Mouse (Mus musculus): Measurements from ENCODE around the gene Atn1. TPM values are rescaled to one million over a fixed set of nuclear protein-coding genes. Genes with fewer than 3 reads are reported as not detected.

Atn1 gene
- polyA plus RNA-seq, 1 experiment, result 37.4 TPM

DNA sequence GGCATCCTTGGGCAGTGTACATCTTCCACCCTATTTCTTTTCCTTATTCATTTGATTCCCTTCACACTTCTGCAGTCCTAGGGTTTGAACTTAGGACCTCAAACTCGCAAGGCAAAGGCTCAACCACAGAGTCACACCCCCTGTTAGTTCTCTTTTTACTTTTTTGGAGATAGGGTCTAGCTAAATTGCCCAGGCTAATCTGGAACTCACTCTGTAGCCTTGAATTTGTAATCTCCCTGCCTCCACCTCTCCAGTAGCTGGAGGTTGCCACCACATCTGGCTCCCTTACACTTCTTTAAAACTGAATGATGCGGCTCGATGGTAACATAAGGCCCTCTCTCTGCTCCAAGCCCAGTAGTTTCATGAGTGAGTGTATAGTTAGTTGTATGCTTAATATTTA, 21.9 kb downstream of the Atn1 start:
- Histone ChIP-seq H3K4me1 (ENCODE audit: control insufficient read depth, insufficient read depth, insufficient read length) (peaks cover 35% of the 10 kb centered on the region; the same call in 1 of the 2 replicates), H3K27me3 (ENCODE audit: control insufficient read depth, insufficient read depth, low read length) (no peaks in the 10 kb centered on the region), H3K4me3 (ENCODE audit: extremely low read depth, insufficient read depth, insufficient read length) (no peak overlapping the region), H3K27ac (ENCODE audit: insufficient read depth, low read length) (0 out of 2 replicates have a peak overlapping the region, but pooled peaks have one; percentile 5), H3K36me3 (ENCODE audit: control insufficient read depth, insufficient read depth, low read length) (peaks cover 15% of the 10 kb centered on the region)
- TF ChIP-seq CTCF (IDR thresholded peaks at IDR 0.05; ENCODE audit: extremely low read depth, insufficient read depth, insufficient read length, insufficient replicate concordance) (no peak), POLR2A (IDR thresholded peaks at IDR 0.05; ENCODE audit: low read depth, low read length) (no peak)
- no peak for DNase-seq (ENCODE audit: low read depth in 1 of 2, low spot score in 2 of 2)
- 69% methylated on average over 3 of the region's 3 CpGs for WGBS

GRCm38 (mm10) chr6:124732476-124733370, 23.6 kb downstream of the Atn1 start:
- TF ChIP-seq POLR2A (IDR thresholded peaks at IDR 0.05; ENCODE audit: low read depth, low read length) (peak; percentile 92), CTCF (IDR thresholded peaks at IDR 0.05; ENCODE audit: extremely low read depth, insufficient read depth, insufficient read length, insufficient replicate concordance) (peak; percentile 9; the same call in 1 of the 2 replicates)
- Histone ChIP-seq H3K4me1 (ENCODE audit: control insufficient read depth, insufficient read depth, insufficient read length) (peaks cover 31% of the 10 kb centered on the region; the same call in 1 of the 2 replicates), H3K27ac (ENCODE audit: insufficient read depth, low read length) (peak overlapping the region; percentile 96), H3K27me3 (ENCODE audit: control insufficient read depth, insufficient read depth, low read length) (no peaks in the 10 kb centered on the region), H3K4me3 (ENCODE audit: extremely low read depth, insufficient read depth, insufficient read length) (peak overlapping the region; percentile 89), H3K36me3 (ENCODE audit: control insufficient read depth, insufficient read depth, low read length) (peaks cover 28% of the 10 kb centered on the region)
- WGBS, result 5% methylated on average over 19 of the region's 19 CpGs
- peak in 1 of 2 experiments; percentile 93 for DNase-seq (ENCODE audit: low read depth in 1 of 2, low spot score in 2 of 2)

DNA sequence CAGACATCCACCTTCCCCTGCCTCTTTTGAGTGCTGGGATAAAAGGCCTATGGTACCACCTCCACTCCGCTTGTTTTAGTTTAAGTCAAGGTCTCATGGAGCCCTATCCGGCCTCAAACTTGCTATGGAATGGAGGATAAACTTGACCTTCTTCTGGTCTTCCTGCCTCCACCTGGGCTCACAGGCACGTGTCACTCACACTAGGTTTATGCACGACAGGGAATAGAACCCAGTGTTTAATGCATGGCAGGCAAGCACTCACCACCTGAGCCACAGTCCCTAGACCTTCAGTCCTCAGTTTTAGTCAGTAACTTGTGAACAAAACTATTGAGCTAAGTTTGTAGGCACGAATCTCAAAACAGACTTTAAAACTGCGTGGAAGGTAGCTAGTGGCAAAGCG, 25.3 kb downstream of the Atn1 start:
- Histone ChIP-seq H3K4me1 (ENCODE audit: control insufficient read depth, insufficient read depth, insufficient read length) (peaks cover 31% of the 10 kb centered on the region; the same call in 1 of the 2 replicates), H3K4me3 (ENCODE audit: extremely low read depth, insufficient read depth, insufficient read length) (peak overlapping the region; percentile 89), H3K27ac (ENCODE audit: insufficient read depth, low read length) (peak overlapping the region; percentile 96), H3K36me3 (ENCODE audit: control insufficient read depth, insufficient read depth, low read length) (peaks cover 41% of the 10 kb centered on the region), H3K27me3 (ENCODE audit: control insufficient read depth, insufficient read depth, low read length) (no peaks in the 10 kb centered on the region)
- TF ChIP-seq POLR2A (IDR thresholded peaks at IDR 0.05; ENCODE audit: low read depth, low read length) (no peak), CTCF (IDR thresholded peaks at IDR 0.05; ENCODE audit: extremely low read depth, insufficient read depth, insufficient read length, insufficient replicate concordance) (no peak)
- WGBS, result 59% methylated on average over 7 of the region's 7 CpGs
- no peak for DNase-seq (ENCODE audit: low read depth in 1 of 2, low spot score in 2 of 2)

- peak; percentile 73 to 86 for DNase-seq (ENCODE audit: low read depth in 1 of 2, low spot score in 2 of 2)
- peaks cover 49% of the 10 kb centered on the region for H3K36me3 ChIP-seq (ENCODE audit: control insufficient read depth, insufficient read depth, low read length)
- TF ChIP-seq POLR2A (IDR thresholded peaks at IDR 0.05; ENCODE audit: low read depth, low read length) (no peak; the same call in 1 of the 2 replicates), CTCF (IDR thresholded peaks at IDR 0.05; ENCODE audit: extremely low read depth, insufficient read depth, insufficient read length, insufficient replicate concordance) (no peak)
- H3K27ac ChIP-seq (ENCODE audit: insufficient read depth, low read length), result peak overlapping the region; percentile 96
- WGBS, result 20% methylated on average over 8 of the region's 8 CpGs
- H3K27me3 ChIP-seq (ENCODE audit: control insufficient read depth, insufficient read depth, low read length), result no peaks in the 10 kb centered on the region
- H3K4me3 ChIP-seq (ENCODE audit: extremely low read depth, insufficient read depth, insufficient read length), result peak overlapping the region; percentile 59
- H3K4me1 ChIP-seq (ENCODE audit: control insufficient read depth, insufficient read depth, insufficient read length), result peaks cover 36% of the 10 kb centered on the region; the same call in 1 of the 2 replicates
Observed at GRCm38 (mm10) chr6:124729850-124730705, 26.2 kb downstream of the Atn1 start.

- WGBS, result 89% methylated on average over 10 of the region's 10 CpGs
- no peak overlapping the region for H3K4me3 ChIP-seq (ENCODE audit: extremely low read depth, insufficient read depth, insufficient read length)
- H3K36me3 ChIP-seq (ENCODE audit: control insufficient read depth, insufficient read depth, low read length), result peaks cover 58% of the 10 kb centered on the region
- H3K4me1 ChIP-seq (ENCODE audit: control insufficient read depth, insufficient read depth, insufficient read length), result peaks cover 42% of the 10 kb centered on the region; the same call in 1 of the 2 replicates
- TF ChIP-seq POLR2A (IDR thresholded peaks at IDR 0.05; ENCODE audit: low read depth, low read length), result no peak
- TF ChIP-seq CTCF (IDR thresholded peaks at IDR 0.05; ENCODE audit: extremely low read depth, insufficient read depth, insufficient read length, insufficient replicate concordance), result no peak
- peak overlapping the region; percentile 64 for H3K27ac ChIP-seq (ENCODE audit: insufficient read depth, low read length)
- no peaks in the 10 kb centered on the region for H3K27me3 ChIP-seq (ENCODE audit: control insufficient read depth, insufficient read depth, low read length)
- DNase-seq (ENCODE audit: low read depth in 1 of 2, low spot score in 2 of 2), result no peak
Observed at GRCm38 (mm10) chr6:124728621-124729020, 27.7 kb downstream of the Atn1 start.

DNA sequence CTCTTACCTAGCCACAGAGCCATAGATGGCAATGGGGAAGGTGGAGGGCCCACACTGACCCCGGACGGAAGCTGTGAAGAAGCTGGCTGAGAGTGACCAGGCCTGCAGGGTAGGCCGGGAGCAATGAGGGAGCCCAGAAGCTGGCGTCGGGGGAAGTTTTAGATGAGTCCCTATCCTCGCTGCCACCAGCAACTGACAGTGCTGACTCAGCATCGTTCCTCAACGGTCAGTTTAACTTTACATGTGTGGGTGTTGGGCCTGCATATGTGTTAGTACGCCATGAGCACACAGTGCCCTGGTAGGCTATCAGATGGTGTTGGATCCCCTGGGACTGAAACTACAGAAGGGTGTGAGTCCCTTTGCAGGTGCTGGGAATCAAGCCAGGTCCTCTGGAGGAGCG, 31.9 kb downstream of the Atn1 start:
- peaks cover 57% of the 10 kb centered on the region; the same call in 1 of the 2 replicates for H3K4me1 ChIP-seq (ENCODE audit: control insufficient read depth, insufficient read depth, insufficient read length)
- TF ChIP-seq CTCF (IDR thresholded peaks at IDR 0.05; ENCODE audit: extremely low read depth, insufficient read depth, insufficient read length, insufficient replicate concordance) (no peak), POLR2A (IDR thresholded peaks at IDR 0.05; ENCODE audit: low read depth, low read length) (no peak)
- no peaks in the 10 kb centered on the region for H3K27me3 ChIP-seq (ENCODE audit: control insufficient read depth, insufficient read depth, low read length)
- H3K27ac ChIP-seq (ENCODE audit: insufficient read depth, low read length), result peak overlapping the region; percentile 90
- peaks cover 60% of the 10 kb centered on the region for H3K36me3 ChIP-seq (ENCODE audit: control insufficient read depth, insufficient read depth, low read length)
- 68% methylated on average over 10 of the region's 10 CpGs for WGBS
- DNase-seq (ENCODE audit: low read depth in 1 of 2, low spot score in 2 of 2), result peak in 1 of 2 experiments; percentile 15
- no peak overlapping the region for H3K4me3 ChIP-seq (ENCODE audit: extremely low read depth, insufficient read depth, insufficient read length)

Measured in spleen, adult 2 months (tissue).